Mouse (Mus musculus) liver, embryonic 11.5 days (tissue): ENCODE data around the gene Srrm4. TPM values are rescaled to one million over a fixed set of nuclear protein-coding genes. Genes with fewer than 3 reads are reported as not detected.

Experiments
- ATAC-seq: fragments of 200-750 bp; cut with Nextera tagmentation; replicated peaks from 2 replicates; pipeline ENCODE4 v1.8.0; 2017; ENCODE audit warnings: moderate number of reproducible peaks, mild to moderate bottlenecking, moderate TSS enrichment, moderate library complexity; ENCODE audit not compliant: low FRiP score
- DNase-seq: peaks from one replicate; pipeline ENCODE4 v3.0.0-alpha.2; 2017; ENCODE audit warnings: low spot score
- H3K27ac ChIP-seq: fragments of 300-500 bp; sonication (generic); 2 replicates; pipeline ENCODE4 v1.5.1; 2014; ENCODE audit warnings: mild to moderate bottlenecking, low read depth, low read length, control low read depth
- H3K27me3 ChIP-seq: fragments of 300-500 bp; sonication (generic); replicated peaks from 2 replicates; pipeline ENCODE4 v1.6.1; 2014; ENCODE audit warnings: low read length, mixed read lengths; ENCODE audit not compliant: control insufficient read depth, insufficient read depth
- H3K36me3 ChIP-seq: fragments of 300-500 bp; sonication (generic); 2 replicates; pipeline ENCODE4 v1.6.1; 2014; ENCODE audit warnings: mild to moderate bottlenecking, low read length, moderate library complexity, mixed read lengths; ENCODE audit not compliant: control insufficient read depth, insufficient read depth
- H3K4me1 ChIP-seq: fragments of 300-500 bp; sonication (generic); replicated peaks from 2 replicates; pipeline ENCODE4 v1.6.1; 2014; ENCODE audit warnings: low read length, mixed read lengths; ENCODE audit not compliant: control insufficient read depth, insufficient read depth
- H3K4me2 ChIP-seq: fragments of 300-500 bp; sonication (generic); 2 replicates; pipeline ENCODE4 v1.6.1; 2014; ENCODE audit warnings: mild to moderate bottlenecking, control low read depth, moderate library complexity
- H3K4me3 ChIP-seq: fragments of 300-500 bp; sonication (generic); 2 replicates; pipeline ENCODE4 v1.5.1; 2014; ENCODE audit warnings: low read depth, low read length, control low read depth
- H3K9ac ChIP-seq: fragments of 300-500 bp; sonication (generic); 2 replicates; pipeline ENCODE4 v1.6.1; 2014; ENCODE audit warnings: low read depth, low read length, control low read depth
- H3K9me3 ChIP-seq: fragments of 300-500 bp; sonication (generic); 2 replicates; pipeline ENCODE4 v1.6.1; 2016; ENCODE audit warnings: low read length, inconsistent platforms, mixed read lengths; ENCODE audit not compliant: control insufficient read depth
- WGBS: fragments of 180-500 bp; shearing (Covaris S2); extraction: QIAGEN DNeasy Blood & Tissue Kit; methylation state at CpG from one replicate; pipeline ENCODE4 v1.1.7; 2014; 5-methylcytosine and 5-hydroxymethylcytosine counted together
- polyA plus RNA-seq: library from polyadenylated mRNA; unstranded; fragments of >200 nt; fragmentation: Nextera tagmentation; extraction: Ambion mirVana; gene quantifications from 2 replicates; pipeline ENCODE4 v1.2.1, GENCODE M21; 2014

Gene Srrm4
- polyA plus RNA-seq, 1 experiment from 2014 or later: 0.11 TPM

GRCm38 (mm10) chr5:116492726-116493125 is 98.9 kb downstream of the Srrm4 start:
- H3K27me3 ChIP-seq: no peaks in the 10 kb centered on the region
- ATAC-seq (no peak), DNase-seq (no peak)
- H3K4me3 ChIP-seq: no peak overlapping the region
- no peak overlapping the region for H3K27ac ChIP-seq
- H3K9me3 ChIP-seq: no peaks in the 10 kb centered on the region
- no peaks in the 10 kb centered on the region for H3K4me1 ChIP-seq
- no peaks in the 10 kb centered on the region for H3K36me3 ChIP-seq
- no peak overlapping the region for H3K9ac ChIP-seq
- no peak overlapping the region for H3K4me2 ChIP-seq
- WGBS: 66% methylated on average over 3 of the region's 3 CpGs

- no peak overlapping the region for H3K4me2 ChIP-seq
- H3K4me3 ChIP-seq: no peak overlapping the region
- H3K9me3 ChIP-seq: no peaks in the 10 kb centered on the region
- H3K27ac ChIP-seq: no peak overlapping the region
- ATAC-seq: no peak
- H3K27me3 ChIP-seq: no peaks in the 10 kb centered on the region
- no peaks in the 10 kb centered on the region for H3K4me1 ChIP-seq
- no peak for DNase-seq
- WGBS: 55% methylated on average over 12 of the region's 12 CpGs
- no peak overlapping the region for H3K9ac ChIP-seq
- no peaks in the 10 kb centered on the region for H3K36me3 ChIP-seq
Observed at GRCm38 (mm10) chr5:116491794-116492420, 99.7 kb downstream of the Srrm4 start.

GRCm38 (mm10) chr5:116490826-116491225 is 100.8 kb downstream of the Srrm4 start:
- no peaks in the 10 kb centered on the region for H3K36me3 ChIP-seq
- ATAC-seq: no peak
- DNase-seq: no peak
- H3K27ac ChIP-seq: no peak overlapping the region
- H3K9me3 ChIP-seq: no peaks in the 10 kb centered on the region
- no peak overlapping the region for H3K4me2 ChIP-seq
- H3K9ac ChIP-seq: no peak overlapping the region
- WGBS: 62% methylated on average over 5 of the region's 5 CpGs
- H3K4me3 ChIP-seq: no peak overlapping the region
- H3K27me3 ChIP-seq: no peaks in the 10 kb centered on the region
- no peaks in the 10 kb centered on the region; the same call in 1 of the 2 replicates for H3K4me1 ChIP-seq

- Histone ChIP-seq H3K36me3 (no peaks in the 10 kb centered on the region), H3K27ac (no peak overlapping the region), H3K4me1 (no peaks in the 10 kb centered on the region; the same call in 1 of the 2 replicates), H3K4me3 (no peak overlapping the region), H3K27me3 (no peaks in the 10 kb centered on the region), H3K4me2 (no peak overlapping the region), H3K9me3 (no peaks in the 10 kb centered on the region), H3K9ac (no peak overlapping the region)
- WGBS: 62% methylated on average over 8 of the region's 8 CpGs
- ATAC-seq: no peak
- no peak for DNase-seq
Observed at GRCm38 (mm10) chr5:116489621-116490020, 102.0 kb downstream of the Srrm4 start.

GRCm38 (mm10) chr5:116486135-116486534 is 105.5 kb downstream of the Srrm4 start:
- 54% methylated on average over 4 of the region's 4 CpGs for WGBS
- DNase-seq (no peak), ATAC-seq (no peak)
- no peak overlapping the region for H3K9ac ChIP-seq
- H3K27me3 ChIP-seq: no peaks in the 10 kb centered on the region
- no peaks in the 10 kb centered on the region for H3K9me3 ChIP-seq
- no peak overlapping the region for H3K4me2 ChIP-seq
- H3K4me1 ChIP-seq: no peaks in the 10 kb centered on the region; the same call in 1 of the 2 replicates
- H3K27ac ChIP-seq: no peak overlapping the region
- H3K4me3 ChIP-seq: no peak overlapping the region
- H3K36me3 ChIP-seq: no peaks in the 10 kb centered on the region

GRCm38 (mm10) chr5:116485069-116485468 is 106.5 kb downstream of the Srrm4 start:
- no peak for DNase-seq
- Histone ChIP-seq H3K4me3 (no peak overlapping the region), H3K9me3 (no peaks in the 10 kb centered on the region), H3K36me3 (no peaks in the 10 kb centered on the region), H3K9ac (no peak overlapping the region), H3K27me3 (no peaks in the 10 kb centered on the region), H3K4me1 (no peaks in the 10 kb centered on the region; the same call in 1 of the 2 replicates), H3K27ac (no peak overlapping the region), H3K4me2 (no peak overlapping the region)
- ATAC-seq: no peak; the same call in 1 of the 2 replicates
- 9% methylated on average over 5 of the region's 5 CpGs for WGBS

- Histone ChIP-seq H3K27me3 (no peaks in the 10 kb centered on the region), H3K4me1 (no peaks in the 10 kb centered on the region; the same call in 1 of the 2 replicates), H3K4me3 (no peak overlapping the region), H3K36me3 (no peaks in the 10 kb centered on the region), H3K4me2 (no peak overlapping the region), H3K27ac (no peak overlapping the region), H3K9me3 (no peaks in the 10 kb centered on the region), H3K9ac (no peak overlapping the region)
- DNase-seq (no peak), ATAC-seq (no peak)
- 89% methylated on average over 9 of the region's 9 CpGs for WGBS
Observed at GRCm38 (mm10) chr5:116484236-116484635, 107.4 kb downstream of the Srrm4 start.

GRCm38 (mm10) chr5:116478607-116479371 is 112.8 kb downstream of the Srrm4 start:
- no peaks in the 10 kb centered on the region for H3K9me3 ChIP-seq
- H3K27ac ChIP-seq: no peak overlapping the region
- no peak overlapping the region for H3K4me2 ChIP-seq
- no peak overlapping the region for H3K4me3 ChIP-seq
- WGBS: 86% methylated on average over 18 of the region's 18 CpGs
- DNase-seq: no peak
- no peak for ATAC-seq
- H3K9ac ChIP-seq: no peak overlapping the region
- no peaks in the 10 kb centered on the region for H3K27me3 ChIP-seq
- H3K36me3 ChIP-seq: no peaks in the 10 kb centered on the region
- no peaks in the 10 kb centered on the region for H3K4me1 ChIP-seq

GRCm38 (mm10) chr5:116476006-116476405 is 115.6 kb downstream of the Srrm4 start:
- Histone ChIP-seq H3K27ac (no peak overlapping the region), H3K4me3 (no peak overlapping the region), H3K4me2 (no peak overlapping the region), H3K9me3 (no peaks in the 10 kb centered on the region), H3K4me1 (no peaks in the 10 kb centered on the region), H3K9ac (no peak overlapping the region), H3K27me3 (no peaks in the 10 kb centered on the region), H3K36me3 (no peaks in the 10 kb centered on the region)
- no peak for DNase-seq
- 13% methylated on average over 15 of the region's 15 CpGs for WGBS
- ATAC-seq: no peak
